Mouse (Mus musculus): ENCODE data around the gene B3gnt7. TPM values are rescaled to one million over a fixed set of nuclear protein-coding genes. Genes with fewer than 3 reads are reported as not detected.
A peak's percentile ranks its signal among the peaks of the same experiment; 100 is the strongest.

The B3gnt7 gene
- polyA plus RNA-seq, 1 experiment from 2014 or later = 7.8 TPM

- Histone ChIP-seq H3K9ac (no peak overlapping the region), H3K36me3 (no peaks in the 10 kb centered on the region), H3K4me1 (0 out of 2 replicates have a peak, but pooled peaks cover 3% of the 10 kb centered on the region), H3K4me2 (no peak overlapping the region), H3K27me3 (no peaks in the 10 kb centered on the region), H3K27ac (no peak overlapping the region), H3K9me3 (replicated peaks) (no peaks in the 10 kb centered on the region), H3K4me3 (replicated peaks) (no peak overlapping the region)
- ATAC-seq (replicated peaks; ENCODE audit: low FRiP score) = no peak
- 72% methylated on average over 11 of the region's 11 CpGs for WGBS
Measured at GRCm38 (mm10) chr1:86281781-86282536, 20.7 kb upstream of the B3gnt7 start.

- no peaks in the 10 kb centered on the region for H3K9me3 ChIP-seq (replicated peaks)
- 82% methylated on average over 5 of the region's 5 CpGs for WGBS
- no peak for ATAC-seq (replicated peaks; ENCODE audit: low FRiP score)
Measured at GRCm38 (mm10) chr1:86284101-86284500, 18.5 kb upstream of the B3gnt7 start.

GRCm38 (mm10) chr1:86285295-86285694, 17.3 kb upstream of the B3gnt7 start:
- Histone ChIP-seq H3K9me3 (replicated peaks) (no peaks in the 10 kb centered on the region), H3K27ac (no peak overlapping the region), H3K9ac (no peak overlapping the region), H3K4me3 (replicated peaks) (no peak overlapping the region), H3K36me3 (no peaks in the 10 kb centered on the region), H3K27me3 (no peaks in the 10 kb centered on the region), H3K4me1 (no peaks in the 10 kb centered on the region), H3K4me2 (no peak overlapping the region)
- ATAC-seq (replicated peaks; ENCODE audit: low FRiP score) = no peak
- WGBS = 81% methylated on average over 6 of the region's 6 CpGs

More at GRCm38 (mm10) chr1:86284101-86284500, 18.5 kb upstream of the B3gnt7 start:
- H3K27ac ChIP-seq = no peak overlapping the region
- H3K4me2 ChIP-seq = no peak overlapping the region
- no peak overlapping the region for H3K9ac ChIP-seq
- H3K4me1 ChIP-seq = no peaks in the 10 kb centered on the region
- H3K4me3 ChIP-seq (replicated peaks) = no peak overlapping the region
- H3K36me3 ChIP-seq = no peaks in the 10 kb centered on the region
- no peaks in the 10 kb centered on the region for H3K27me3 ChIP-seq

GRCm38 (mm10) chr1:86287473-86287872, 15.2 kb upstream of the B3gnt7 start:
- Histone ChIP-seq H3K9ac (no peak overlapping the region), H3K9me3 (replicated peaks) (no peaks in the 10 kb centered on the region), H3K27ac (no peak overlapping the region), H3K4me3 (replicated peaks) (no peak overlapping the region), H3K27me3 (no peaks in the 10 kb centered on the region), H3K4me1 (no peaks in the 10 kb centered on the region), H3K4me2 (no peak overlapping the region), H3K36me3 (no peaks in the 10 kb centered on the region)
- no peak for ATAC-seq (replicated peaks; ENCODE audit: low FRiP score)
- WGBS = 85% methylated on average over 4 of the region's 4 CpGs

- H3K9me3 ChIP-seq (replicated peaks) = no peaks in the 10 kb centered on the region
- H3K27ac ChIP-seq = no peak overlapping the region
- H3K4me3 ChIP-seq (replicated peaks) = no peak overlapping the region
- H3K9ac ChIP-seq = no peak overlapping the region
- no peak for ATAC-seq (replicated peaks; ENCODE audit: low FRiP score)
- H3K4me2 ChIP-seq = no peak overlapping the region
- WGBS = 73% methylated on average over 3 of the region's 3 CpGs
- no peaks in the 10 kb centered on the region for H3K36me3 ChIP-seq
- no peaks in the 10 kb centered on the region for H3K4me1 ChIP-seq
- no peaks in the 10 kb centered on the region for H3K27me3 ChIP-seq
Measured at GRCm38 (mm10) chr1:86290452-86290851, 12.2 kb upstream of the B3gnt7 start.

GRCm38 (mm10) chr1:86293091-86293490, 9.5 kb upstream of the B3gnt7 start:
- no peak for ATAC-seq (replicated peaks; ENCODE audit: low FRiP score)
- H3K4me3 ChIP-seq (replicated peaks) = no peak overlapping the region

GRCm38 (mm10) chr1:86293868-86294267, 8.8 kb upstream of the B3gnt7 start:
- ATAC-seq (replicated peaks; ENCODE audit: low FRiP score) = 0 out of 2 replicates have a peak, but pooled peaks have one; percentile 58
- WGBS = 82% methylated on average over 5 of the region's 5 CpGs
- no peak overlapping the region; the same call in 1 of the 2 replicates for H3K27ac ChIP-seq

More at GRCm38 (mm10) chr1:86293091-86293490, 9.5 kb upstream of the B3gnt7 start:
- Histone ChIP-seq H3K36me3 (no peaks in the 10 kb centered on the region), H3K27ac (no peak overlapping the region), H3K27me3 (no peaks in the 10 kb centered on the region), H3K9me3 (replicated peaks) (no peaks in the 10 kb centered on the region), H3K4me1 (no peaks in the 10 kb centered on the region), H3K9ac (no peak overlapping the region), H3K4me2 (no peak overlapping the region)
- WGBS = 89% methylated on average over 3 of the region's 3 CpGs

GRCm38 (mm10) chr1:86294472-86294871, 8.2 kb upstream of the B3gnt7 start:
- H3K27ac ChIP-seq = peak overlapping the region; percentile 14; the same call in 1 of the 2 replicates
- no peak overlapping the region for H3K4me3 ChIP-seq (replicated peaks)
- no peaks in the 10 kb centered on the region for H3K36me3 ChIP-seq
- no peaks in the 10 kb centered on the region for H3K4me1 ChIP-seq
- peak; percentile 66; the same call in 1 of the 2 replicates for ATAC-seq (replicated peaks; ENCODE audit: low FRiP score)
- no peak overlapping the region for H3K4me2 ChIP-seq
- H3K9me3 ChIP-seq (replicated peaks) = no peaks in the 10 kb centered on the region
- WGBS = 34% methylated on average over 4 of the region's 4 CpGs
- H3K9ac ChIP-seq = no peak overlapping the region
- H3K27me3 ChIP-seq = no peaks in the 10 kb centered on the region

More at GRCm38 (mm10) chr1:86293868-86294267, 8.8 kb upstream of the B3gnt7 start:
- no peak overlapping the region for H3K9ac ChIP-seq
- no peaks in the 10 kb centered on the region for H3K4me1 ChIP-seq
- H3K27me3 ChIP-seq = no peaks in the 10 kb centered on the region
- H3K4me2 ChIP-seq = no peak overlapping the region
- no peak overlapping the region for H3K4me3 ChIP-seq (replicated peaks)
- H3K36me3 ChIP-seq = no peaks in the 10 kb centered on the region
- no peaks in the 10 kb centered on the region for H3K9me3 ChIP-seq (replicated peaks)

GRCm38 (mm10) chr1:86300093-86300492, 2.5 kb upstream of the B3gnt7 start:
- peaks cover 37% of the 10 kb centered on the region for H3K27me3 ChIP-seq
- no peak overlapping the region for H3K4me2 ChIP-seq
- WGBS = 33% methylated on average over 2 of the region's 2 CpGs
- H3K4me3 ChIP-seq (replicated peaks) = no peak overlapping the region
- ATAC-seq (replicated peaks; ENCODE audit: low FRiP score) = no peak
- H3K9me3 ChIP-seq (replicated peaks) = no peaks in the 10 kb centered on the region
- H3K27ac ChIP-seq = no peak overlapping the region
- H3K4me1 ChIP-seq = peaks cover 26% of the 10 kb centered on the region
- H3K9ac ChIP-seq = no peak overlapping the region
- H3K36me3 ChIP-seq = no peaks in the 10 kb centered on the region

- H3K9ac ChIP-seq = no peak overlapping the region
- no peak overlapping the region for H3K4me2 ChIP-seq
- H3K27ac ChIP-seq = no peak overlapping the region
- H3K4me1 ChIP-seq = peaks cover 26% of the 10 kb centered on the region
- H3K9me3 ChIP-seq (replicated peaks) = no peaks in the 10 kb centered on the region
- peaks cover 38% of the 10 kb centered on the region for H3K27me3 ChIP-seq
- no peak overlapping the region for H3K4me3 ChIP-seq (replicated peaks)
- H3K36me3 ChIP-seq = 0 out of 2 replicates have a peak, but pooled peaks cover 5% of the 10 kb centered on the region
- WGBS = 53% methylated on average over 7 of the region's 7 CpGs
- ATAC-seq (replicated peaks; ENCODE audit: low FRiP score) = no peak
Measured at GRCm38 (mm10) chr1:86300731-86301130, 1.9 kb upstream of the B3gnt7 start.

GRCm38 (mm10) chr1:86301221-86302091, 1.2 kb upstream of the B3gnt7 start:
- Histone ChIP-seq H3K4me1 (peaks cover 26% of the 10 kb centered on the region), H3K9ac (no peak overlapping the region), H3K27me3 (peaks cover 38% of the 10 kb centered on the region), H3K27ac (no peak overlapping the region), H3K36me3 (0 out of 2 replicates have a peak, but pooled peaks cover 9% of the 10 kb centered on the region), H3K4me3 (replicated peaks) (no peak overlapping the region), H3K4me2 (no peak overlapping the region), H3K9me3 (replicated peaks) (no peaks in the 10 kb centered on the region)
- no peak for ATAC-seq (replicated peaks; ENCODE audit: low FRiP score)
- WGBS = 55% methylated on average over 6 of the region's 6 CpGs

All from kidney, embryonic 15.5 days (tissue).